Mouse (Mus musculus) urinary bladder, adult 18-20 months (tissue): Measurements from ENCODE around the gene Gm21118.
"Not testable (repeated sequence)": the region's sequence is repeated elsewhere in the genome, so short reads cannot be mapped to it uniquely, and the experiment has no call there.

Experiments used
- DNase-seq, 2 experiments: peaks; one replicate each; pipeline ENCODE4 v3.0.0; 2022; ENCODE audit warnings: low spot score in 2 of 2, mixed read lengths in 2 of 2

The Gm21118 gene

GRCm38 (mm10) chrY:70273542-70273941, at the start of gene Gm21118:
Gene Gm21118, minus strand, starts transcription at chrY:70273642.
- DNase-seq = not testable (repeated sequence)

DNA sequence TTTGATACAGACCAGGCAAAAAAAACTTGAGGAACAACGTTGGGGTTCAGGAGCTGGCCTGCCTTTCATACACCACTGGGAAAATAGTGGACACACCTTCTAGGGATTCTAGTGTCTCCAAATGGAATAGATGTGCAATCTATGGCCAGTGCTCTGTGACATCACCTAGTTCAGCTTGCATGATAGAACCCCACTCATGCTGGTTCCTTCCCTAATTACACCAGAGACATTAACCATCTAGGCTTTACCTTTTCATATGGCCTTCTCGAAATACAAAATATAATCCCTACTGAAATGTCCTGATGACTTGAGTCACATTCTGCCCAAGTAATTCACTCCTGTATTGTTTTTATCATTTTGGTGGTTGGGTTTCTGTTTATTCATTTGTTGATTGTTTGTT, 29.7 kb upstream of the Gm21118 start, which contains the start of the genes Gm29423 and Gm29644:
Gene Gm29423 (minus strand): TSS at position 101 of the 400 bp plus-strand sequence.
Gene Gm29644 (minus strand): TSS at position 157 of the 400 bp plus-strand sequence.
- DNase-seq = not testable (repeated sequence)
